Mouse (Mus musculus) neural tube, embryonic 11.5 days (tissue): ENCODE measurements around the gene Bmper. TPM values are rescaled to one million over a fixed set of nuclear protein-coding genes. Genes with fewer than 3 reads are reported as not detected.

Source experiments
- ATAC-seq: fragments of 200-750 bp; cut with Nextera tagmentation; 2 replicates; pipeline ENCODE4 v1.8.0; 2017; ENCODE audit warnings: moderate number of reproducible peaks, mild to moderate bottlenecking, moderate TSS enrichment, moderate library complexity; ENCODE audit not compliant: insufficient read depth, low FRiP score, low TSS enrichment
- DNase-seq: peaks from one replicate; pipeline ENCODE4 v3.0.0-alpha.2; 2015; ENCODE audit warnings: low spot score
- H3K27ac ChIP-seq: fragments of 300-500 bp; sonication (generic); 2 replicates; pipeline ENCODE4 v1.5.1; 2014; ENCODE audit warnings: low read depth, mild to moderate bottlenecking, low read length
- H3K27me3 ChIP-seq: fragments of 300-500 bp; sonication (generic); 2 replicates; pipeline ENCODE4 v1.6.1; 2014; ENCODE audit warnings: mild to moderate bottlenecking, low read length, mixed read lengths; ENCODE audit not compliant: control insufficient read depth, insufficient read depth
- H3K36me3 ChIP-seq: fragments of 300-500 bp; sonication (generic); 2 replicates; pipeline ENCODE4 v1.6.1; 2014; ENCODE audit warnings: mild to moderate bottlenecking, low read length, moderate library complexity, mixed read lengths; ENCODE audit not compliant: control insufficient read depth, insufficient read depth
- H3K4me1 ChIP-seq: fragments of 300-500 bp; sonication (generic); 2 replicates; pipeline ENCODE4 v1.6.1; 2014; ENCODE audit warnings: low read length, mixed read lengths; ENCODE audit not compliant: control insufficient read depth, insufficient read depth
- H3K4me2 ChIP-seq: fragments of 300-500 bp; sonication (generic); 2 replicates; pipeline ENCODE4 v1.6.1; 2014; ENCODE audit warnings: low read depth, mild to moderate bottlenecking, moderate library complexity
- H3K4me3 ChIP-seq: fragments of 300-500 bp; sonication (generic); 2 replicates; pipeline ENCODE4 v1.5.1; 2014; ENCODE audit warnings: low read depth, low read length
- H3K9ac ChIP-seq: fragments of 300-500 bp; sonication (generic); 2 replicates; pipeline ENCODE4 v1.6.1; 2014; ENCODE audit warnings: mild to moderate bottlenecking, low read length
- H3K9me3 ChIP-seq: fragments of 300-500 bp; sonication (generic); 2 replicates; pipeline ENCODE4 v1.6.1; 2016; ENCODE audit warnings: low read length; ENCODE audit not compliant: control insufficient read depth
- WGBS: fragments of 180-500 bp; shearing (Covaris S2); extraction: QIAGEN DNeasy Blood & Tissue Kit; methylation state at CpG from one replicate; pipeline ENCODE4 v1.1.7; 2014; 5-methylcytosine and 5-hydroxymethylcytosine counted together
- polyA plus RNA-seq: library from polyadenylated mRNA; unstranded; fragments of >200 nt; fragmentation: Nextera tagmentation; extraction: Ambion mirVana; gene quantifications from 2 replicates; pipeline ENCODE4 v1.2.1, GENCODE M21; 2014

The Bmper gene
- polyA plus RNA-seq, 1 experiment from 2014 or later: 10.5 TPM

DNA sequence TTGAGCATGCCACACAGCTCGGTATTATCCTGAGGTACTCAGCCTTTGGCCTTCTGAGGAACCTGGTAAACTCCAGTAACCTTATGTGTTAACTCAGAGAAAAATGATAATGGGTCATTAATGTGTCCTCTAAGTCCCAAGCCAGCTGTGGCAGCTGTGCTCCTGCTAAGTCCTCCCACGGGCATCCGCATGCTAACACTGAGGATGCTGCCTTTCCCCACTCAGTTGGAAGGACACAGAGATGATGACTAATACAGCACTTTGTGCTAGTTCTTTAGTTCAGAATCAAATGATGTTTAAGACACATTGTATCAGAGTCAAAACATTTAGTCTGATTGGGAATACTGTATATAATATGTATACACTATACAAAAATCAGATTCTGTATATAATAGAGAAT, 39.0 kb downstream of the Bmper start:
- DNase-seq (no peak), ATAC-seq (no peak)
- Histone ChIP-seq H3K36me3 (no peaks in the 10 kb centered on the region), H3K27ac (no peak overlapping the region), H3K9ac (no peak overlapping the region), H3K9me3 (no peaks in the 10 kb centered on the region), H3K4me3 (no peak overlapping the region), H3K27me3 (no peaks in the 10 kb centered on the region), H3K4me1 (no peaks in the 10 kb centered on the region), H3K4me2 (no peak overlapping the region)
- 92% methylated on average over 3 of the region's 3 CpGs for WGBS

DNA sequence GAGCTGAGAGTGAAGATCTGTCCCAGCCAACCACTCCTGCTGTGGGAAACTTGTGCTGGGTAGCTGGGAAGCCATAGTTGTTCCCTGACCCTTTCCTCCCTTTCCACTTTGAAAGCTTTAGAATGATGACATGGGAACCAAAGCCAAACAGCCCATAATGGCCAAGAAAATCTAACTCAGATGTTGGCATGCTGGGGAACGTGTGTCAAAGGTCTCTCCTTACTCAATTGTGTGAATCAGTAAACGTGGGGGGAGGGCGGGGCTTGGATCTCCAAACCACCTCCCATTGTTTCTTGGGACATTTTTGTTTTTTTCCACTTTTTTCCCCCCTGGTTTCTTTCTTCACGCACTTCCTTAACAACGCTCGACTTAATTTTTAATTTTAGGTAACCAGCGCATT, 40.0 kb downstream of the Bmper start:
- H3K4me3 ChIP-seq: no peak overlapping the region
- WGBS: 86% methylated on average over 7 of the region's 7 CpGs
- no peaks in the 10 kb centered on the region for H3K27me3 ChIP-seq
- no peak overlapping the region for H3K9ac ChIP-seq
- DNase-seq (no peak), ATAC-seq (no peak)
- no peaks in the 10 kb centered on the region for H3K9me3 ChIP-seq
- no peaks in the 10 kb centered on the region for H3K4me1 ChIP-seq
- no peaks in the 10 kb centered on the region for H3K36me3 ChIP-seq
- no peak overlapping the region for H3K4me2 ChIP-seq
- H3K27ac ChIP-seq: no peak overlapping the region

DNA sequence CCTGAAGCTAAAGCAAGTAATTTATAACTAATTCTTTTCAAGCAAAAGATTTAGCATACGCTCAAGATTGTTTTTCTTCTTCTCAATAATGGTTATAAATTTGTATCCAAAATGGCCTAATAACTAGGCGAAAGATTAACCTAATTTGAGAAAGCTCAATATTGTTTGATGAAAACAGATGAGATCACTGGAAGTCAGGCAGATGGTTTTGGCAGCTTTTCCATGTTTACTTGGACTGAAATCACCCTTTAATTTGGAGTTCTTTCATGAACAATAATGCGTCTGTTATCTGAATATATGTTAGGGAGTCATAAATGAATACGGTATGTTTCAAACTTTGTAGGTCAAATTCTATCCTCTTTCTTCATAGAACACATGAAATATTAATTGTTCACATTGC, 41.6 kb downstream of the Bmper start:
- H3K27me3 ChIP-seq: no peaks in the 10 kb centered on the region
- no peak overlapping the region for H3K27ac ChIP-seq
- 91% methylated on average over 4 of the region's 4 CpGs for WGBS
- ATAC-seq (no peak), DNase-seq (no peak)
- H3K4me2 ChIP-seq: no peak overlapping the region
- no peaks in the 10 kb centered on the region for H3K9me3 ChIP-seq
- H3K36me3 ChIP-seq: no peaks in the 10 kb centered on the region
- H3K9ac ChIP-seq: no peak overlapping the region
- H3K4me1 ChIP-seq: no peaks in the 10 kb centered on the region
- H3K4me3 ChIP-seq: no peak overlapping the region

DNA sequence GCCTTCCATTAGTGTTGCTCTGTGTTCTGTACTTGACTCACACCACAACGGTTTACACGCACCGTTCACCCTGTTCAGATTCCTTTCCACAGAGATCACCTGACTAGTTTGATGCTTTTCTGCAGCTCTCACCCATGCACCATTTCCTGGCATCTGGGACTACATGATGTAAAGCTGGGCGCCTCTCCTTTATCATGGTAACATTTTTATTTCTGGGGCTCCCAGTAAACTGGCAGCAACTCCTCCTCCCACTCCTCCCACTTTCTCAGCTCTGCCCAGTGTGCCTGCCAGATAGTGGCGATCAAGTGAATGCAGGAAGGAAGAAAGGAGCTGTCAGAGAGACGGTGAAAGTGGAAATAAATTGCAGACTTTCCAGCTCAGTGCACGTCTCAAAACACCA, 45.7 kb downstream of the Bmper start:
- H3K9ac ChIP-seq: no peak overlapping the region
- no peak for DNase-seq
- no peaks in the 10 kb centered on the region for H3K27me3 ChIP-seq
- H3K4me1 ChIP-seq: no peaks in the 10 kb centered on the region
- H3K4me3 ChIP-seq: no peak overlapping the region
- H3K27ac ChIP-seq: no peak overlapping the region
- WGBS: 64% methylated on average over 7 of the region's 7 CpGs
- no peak overlapping the region for H3K4me2 ChIP-seq
- no peaks in the 10 kb centered on the region for H3K36me3 ChIP-seq
- no peaks in the 10 kb centered on the region for H3K9me3 ChIP-seq
- ATAC-seq: no peak

DNA sequence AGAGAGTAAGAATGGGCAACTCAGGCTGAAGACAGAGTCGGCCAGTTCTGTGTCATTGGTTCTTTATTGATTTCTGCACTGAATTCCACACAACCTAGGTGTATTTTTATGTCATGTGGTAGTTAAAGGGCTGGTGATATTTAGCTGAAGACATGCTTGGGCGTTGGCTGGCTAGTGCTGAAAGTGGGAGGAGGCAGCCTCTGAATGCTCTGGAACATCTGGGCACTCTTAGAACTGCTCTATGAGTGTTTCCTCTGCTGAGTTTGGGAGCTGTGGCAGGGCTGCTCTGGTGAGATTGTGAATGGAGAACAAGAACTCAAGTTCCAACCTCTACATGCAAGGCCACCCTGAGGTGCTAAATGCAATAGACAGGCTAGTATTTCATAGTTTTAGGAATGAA, 46.2 kb downstream of the Bmper start:
- no peaks in the 10 kb centered on the region for H3K27me3 ChIP-seq
- ATAC-seq (no peak), DNase-seq (no peak)
- 62% methylated on average over 2 of the region's 2 CpGs for WGBS
- H3K4me2 ChIP-seq: no peak overlapping the region
- no peak overlapping the region for H3K4me3 ChIP-seq
- no peak overlapping the region for H3K9ac ChIP-seq
- no peak overlapping the region for H3K27ac ChIP-seq
- no peaks in the 10 kb centered on the region for H3K36me3 ChIP-seq
- no peaks in the 10 kb centered on the region for H3K9me3 ChIP-seq
- H3K4me1 ChIP-seq: no peaks in the 10 kb centered on the region

DNA sequence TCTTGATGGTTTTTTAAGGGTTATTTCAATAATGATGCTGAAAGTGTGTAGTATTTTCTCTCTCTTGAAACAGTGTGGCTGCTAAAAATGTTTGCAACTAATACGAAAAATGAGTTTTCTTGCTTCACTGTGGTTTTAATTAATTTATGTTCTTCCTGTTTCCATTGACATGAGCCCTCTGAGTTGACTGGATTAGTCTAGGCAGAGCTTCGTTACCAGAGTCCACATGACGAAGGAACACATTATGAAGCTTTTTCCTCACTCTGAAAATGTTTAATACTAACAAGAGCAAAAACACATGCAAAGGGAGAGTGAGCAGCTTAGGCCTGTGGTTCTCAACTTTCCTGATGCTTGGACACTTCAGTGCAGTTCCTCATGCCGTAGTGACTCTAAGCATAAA, 53.4 kb downstream of the Bmper start:
- H3K27ac ChIP-seq: no peak overlapping the region
- no peak overlapping the region for H3K4me3 ChIP-seq
- 92% methylated on average over 4 of the region's 4 CpGs for WGBS
- H3K4me1 ChIP-seq: no peaks in the 10 kb centered on the region
- H3K9ac ChIP-seq: no peak overlapping the region
- H3K27me3 ChIP-seq: no peaks in the 10 kb centered on the region
- no peaks in the 10 kb centered on the region for H3K9me3 ChIP-seq
- no peak overlapping the region for H3K4me2 ChIP-seq
- no peaks in the 10 kb centered on the region for H3K36me3 ChIP-seq
- ATAC-seq (no peak), DNase-seq (no peak)

DNA sequence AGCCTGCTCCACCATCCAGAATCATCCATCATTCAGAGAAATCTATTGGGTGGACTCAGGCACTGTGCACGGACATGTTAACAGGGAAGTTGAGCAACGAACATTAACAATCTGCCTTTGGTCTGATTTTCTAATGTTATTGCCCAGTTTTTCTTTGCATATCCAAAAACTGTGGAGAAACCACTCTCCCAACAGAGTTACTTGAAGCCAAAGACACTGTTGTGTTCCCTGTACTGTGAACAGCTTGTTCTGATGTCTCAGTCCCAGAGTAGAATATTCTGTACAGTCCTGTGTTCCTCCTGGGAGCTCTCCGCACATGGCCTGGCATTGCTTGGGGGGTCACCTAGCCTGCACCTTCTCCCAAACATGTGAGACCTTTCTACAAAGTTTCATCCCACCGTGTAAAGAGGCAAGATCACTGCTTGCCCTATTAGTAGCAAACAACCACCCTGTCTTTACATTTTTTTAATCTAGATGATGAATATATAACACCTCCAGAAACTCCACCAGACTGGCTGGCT, 62.1 kb downstream of the Bmper start:
- no peak overlapping the region for H3K9ac ChIP-seq
- WGBS: 84% methylated on average over 4 of the region's 4 CpGs
- H3K36me3 ChIP-seq: no peaks in the 10 kb centered on the region
- no peak for DNase-seq
- H3K4me2 ChIP-seq: no peak overlapping the region
- H3K9me3 ChIP-seq: no peaks in the 10 kb centered on the region
- no peaks in the 10 kb centered on the region for H3K27me3 ChIP-seq
- H3K4me3 ChIP-seq: no peak overlapping the region
- no peak for ATAC-seq
- no peaks in the 10 kb centered on the region for H3K4me1 ChIP-seq
- no peak overlapping the region for H3K27ac ChIP-seq

GRCm38 (mm10) chr9:23293574-23293973, 70.7 kb downstream of the Bmper start:
- Histone ChIP-seq H3K4me3 (no peak overlapping the region), H3K27ac (no peak overlapping the region), H3K4me1 (no peaks in the 10 kb centered on the region), H3K4me2 (no peak overlapping the region), H3K36me3 (no peaks in the 10 kb centered on the region), H3K9ac (no peak overlapping the region), H3K27me3 (no peaks in the 10 kb centered on the region), H3K9me3 (no peaks in the 10 kb centered on the region)
- ATAC-seq: no peak
- no peak for DNase-seq
- WGBS: 91% methylated on average over 3 of the region's 3 CpGs

DNA sequence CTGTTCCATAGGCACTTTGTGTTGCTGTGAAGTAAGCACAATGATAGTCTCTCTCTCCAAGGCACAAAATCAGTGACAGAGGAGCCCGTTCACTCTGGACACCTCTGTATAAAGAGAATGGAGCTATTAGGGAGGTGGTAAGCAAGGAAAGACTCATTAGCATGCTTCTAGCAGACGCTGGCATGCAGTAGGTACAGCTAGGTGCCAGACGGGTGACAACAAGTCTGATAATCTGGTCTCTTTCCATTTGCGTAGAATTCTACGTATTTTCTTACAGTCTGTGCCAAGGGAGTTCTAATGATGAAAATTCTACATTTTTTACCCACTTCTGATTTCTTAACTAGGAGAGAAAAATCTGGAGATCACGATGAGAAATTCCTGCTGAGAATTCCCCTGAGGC, 72.7 kb downstream of the Bmper start:
- DNase-seq (no peak), ATAC-seq (no peak)
- H3K27ac ChIP-seq: no peak overlapping the region
- no peaks in the 10 kb centered on the region for H3K4me1 ChIP-seq
- H3K4me2 ChIP-seq: no peak overlapping the region
- no peak overlapping the region for H3K4me3 ChIP-seq
- no peaks in the 10 kb centered on the region for H3K27me3 ChIP-seq
- H3K9ac ChIP-seq: no peak overlapping the region
- 87% methylated on average over 6 of the region's 6 CpGs for WGBS
- no peaks in the 10 kb centered on the region for H3K9me3 ChIP-seq
- H3K36me3 ChIP-seq: no peaks in the 10 kb centered on the region
